Mouse (Mus musculus): ENCODE measurements around the gene Map4k1. TPM values are rescaled to one million over a fixed set of nuclear protein-coding genes. Genes with fewer than 3 reads are reported as not detected.
A peak's percentile ranks its signal among the peaks of the same experiment; 100 is the strongest.

Gene Map4k1
- polyA plus RNA-seq, 1 experiment from 2014 or later = 53.2 TPM

DNA sequence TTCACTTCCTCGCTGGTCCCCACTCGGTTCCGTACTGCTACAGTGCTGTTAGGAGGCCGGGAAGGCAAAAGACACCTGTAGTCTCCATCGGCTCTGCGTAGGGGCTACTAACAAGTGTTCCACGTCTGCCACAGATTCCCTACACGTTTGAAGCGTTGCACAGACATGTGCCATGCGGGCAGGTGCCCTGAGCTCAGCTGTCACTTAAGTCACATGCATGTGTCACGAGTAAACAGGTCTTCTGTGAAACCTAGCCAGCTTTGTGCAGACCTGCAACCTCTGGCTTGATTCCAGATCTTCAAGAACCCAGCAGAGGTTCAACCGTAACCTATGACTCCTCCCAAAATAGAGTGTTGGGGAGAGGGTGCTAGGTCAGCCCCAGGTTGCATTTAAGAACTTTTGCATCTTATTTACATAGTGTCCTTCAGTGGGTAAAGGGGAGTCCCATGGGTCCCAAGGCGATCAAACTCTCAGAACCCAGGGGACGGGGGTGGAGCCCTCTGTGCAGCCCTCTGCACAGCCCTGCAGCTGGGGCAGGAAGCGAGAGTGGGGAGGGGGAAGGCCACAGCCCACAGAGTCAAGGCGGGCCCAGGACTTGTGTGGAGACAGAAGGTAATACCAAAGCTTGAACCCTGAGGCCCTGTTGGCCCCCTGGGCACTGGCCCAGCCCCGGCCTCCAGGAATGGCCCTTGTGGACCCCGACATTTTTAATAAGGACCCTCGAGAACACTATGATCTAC lies 594 bp downstream of the Map4k1 start:
- ATAC-seq (replicated peaks; ENCODE audit: low FRiP score) (peak; percentile 62), DNase-seq (ENCODE audit: low spot score) (peak; percentile 69)
- Histone ChIP-seq H3K27ac (ENCODE audit: low read depth, low read length) (peak overlapping the region; percentile 95), H3K4me3 (ENCODE audit: low read depth, low read length) (peak overlapping the region; percentile 91), H3K4me2 (peak overlapping the region; percentile 97), H3K9ac (ENCODE audit: low read depth, low read length) (peak overlapping the region; percentile 82), H3K27me3 (replicated peaks; ENCODE audit: control insufficient read depth, insufficient read depth, low read length) (no peaks in the 10 kb centered on the region), H3K4me1 (replicated peaks; ENCODE audit: control insufficient read depth, insufficient read depth, low read length) (peaks cover 18% of the 10 kb centered on the region), H3K9me3 (ENCODE audit: control insufficient read depth, low read length) (no peaks in the 10 kb centered on the region), H3K36me3 (ENCODE audit: control insufficient read depth, insufficient read depth, low read length) (peaks cover 23% of the 10 kb centered on the region)
- 8% methylated on average over 19 of the region's 19 CpGs for WGBS

DNA sequence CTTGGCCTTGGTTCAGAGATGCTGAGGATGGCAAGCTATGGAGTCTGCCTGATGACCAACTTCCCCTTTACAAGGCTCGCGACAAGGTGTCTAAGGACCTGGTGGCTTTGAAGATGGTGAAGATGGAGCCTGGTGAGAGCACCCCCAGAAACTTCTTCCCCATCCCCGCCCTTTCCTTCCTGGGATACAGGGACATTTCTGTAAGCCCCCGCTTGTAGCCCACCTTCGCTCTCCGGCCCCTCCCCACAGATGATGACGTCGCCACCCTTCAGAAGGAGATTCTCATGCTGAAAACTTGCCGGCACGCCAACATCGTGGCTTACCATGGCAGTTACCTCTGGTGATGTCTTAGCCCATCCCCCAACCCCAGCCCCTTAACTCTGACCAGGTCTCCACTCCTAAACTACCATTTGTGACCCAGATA lies 1.3 kb downstream of the Map4k1 start:
- peaks cover 18% of the 10 kb centered on the region for H3K4me1 ChIP-seq (replicated peaks; ENCODE audit: control insufficient read depth, insufficient read depth, low read length)
- 42% methylated on average over 11 of the region's 11 CpGs for WGBS
- DNase-seq (ENCODE audit: low spot score) (no peak), ATAC-seq (replicated peaks; ENCODE audit: low FRiP score) (no peak)
- H3K9ac ChIP-seq (ENCODE audit: low read depth, low read length) = peak overlapping the region; percentile 82
- H3K4me3 ChIP-seq (ENCODE audit: low read depth, low read length) = peak overlapping the region; percentile 91
- peaks cover 15% of the 10 kb centered on the region for H3K36me3 ChIP-seq (ENCODE audit: control insufficient read depth, insufficient read depth, low read length)
- no peaks in the 10 kb centered on the region for H3K27me3 ChIP-seq (replicated peaks; ENCODE audit: control insufficient read depth, insufficient read depth, low read length)
- H3K27ac ChIP-seq (ENCODE audit: low read depth, low read length) = peak overlapping the region; percentile 95
- H3K9me3 ChIP-seq (ENCODE audit: control insufficient read depth, low read length) = no peaks in the 10 kb centered on the region
- peak overlapping the region; percentile 97 for H3K4me2 ChIP-seq

DNA sequence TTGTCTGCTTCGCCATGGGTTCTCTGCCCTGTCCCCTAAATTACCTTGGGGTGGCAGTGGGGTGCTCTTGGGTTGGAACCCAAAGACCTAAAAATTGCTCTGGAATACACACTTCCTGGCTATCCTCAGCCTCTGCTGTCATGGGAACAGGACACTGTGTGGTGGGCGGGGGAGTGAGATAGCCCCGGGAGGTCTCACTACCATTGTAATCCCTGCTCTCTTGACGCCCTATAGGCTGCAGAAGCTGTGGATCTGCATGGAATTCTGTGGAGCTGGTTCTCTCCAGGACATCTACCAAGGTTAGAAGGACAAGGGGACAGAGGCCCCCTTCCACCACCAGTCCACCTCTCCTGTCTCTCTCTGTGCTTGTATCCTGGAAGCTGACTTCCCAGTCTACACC lies 2.0 kb downstream of the Map4k1 start:
- no peaks in the 10 kb centered on the region for H3K9me3 ChIP-seq (ENCODE audit: control insufficient read depth, low read length)
- no peaks in the 10 kb centered on the region for H3K27me3 ChIP-seq (replicated peaks; ENCODE audit: control insufficient read depth, insufficient read depth, low read length)
- H3K9ac ChIP-seq (ENCODE audit: low read depth, low read length) = peak overlapping the region; percentile 82; the same call in 1 of the 2 replicates
- no peak overlapping the region for H3K27ac ChIP-seq (ENCODE audit: low read depth, low read length)
- DNase-seq (ENCODE audit: low spot score) = no peak
- H3K4me3 ChIP-seq (ENCODE audit: low read depth, low read length) = peak overlapping the region; percentile 91
- no peak for ATAC-seq (replicated peaks; ENCODE audit: low FRiP score)
- H3K4me2 ChIP-seq = peak overlapping the region; percentile 97
- H3K4me1 ChIP-seq (replicated peaks; ENCODE audit: control insufficient read depth, insufficient read depth, low read length) = peaks cover 18% of the 10 kb centered on the region
- H3K36me3 ChIP-seq (ENCODE audit: control insufficient read depth, insufficient read depth, low read length) = peaks cover 8% of the 10 kb centered on the region
- WGBS = 66% methylated on average over 4 of the region's 4 CpGs

DNA sequence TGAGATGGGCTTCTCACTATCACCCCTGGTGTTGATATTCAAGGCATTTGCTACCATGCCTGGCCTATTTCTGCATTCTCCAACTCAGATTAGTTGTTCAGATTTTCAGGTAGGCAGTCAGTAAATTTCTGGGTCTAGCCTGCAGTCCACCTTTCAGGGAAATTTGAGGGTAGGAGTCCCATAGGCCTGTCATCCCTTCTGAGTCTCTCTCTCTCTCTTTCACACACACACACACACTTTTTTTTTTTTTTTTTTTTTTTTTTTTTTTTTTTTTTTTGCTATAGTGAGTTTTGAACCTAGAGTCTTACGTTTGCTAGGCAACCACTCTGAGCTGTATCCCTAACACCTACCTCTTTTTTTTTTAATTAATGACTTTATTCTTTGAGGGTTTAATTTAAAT lies 2.6 kb downstream of the Map4k1 start:
- no peak overlapping the region for H3K27ac ChIP-seq (ENCODE audit: low read depth, low read length)
- DNase-seq (ENCODE audit: low spot score) = no peak
- no peaks in the 10 kb centered on the region for H3K27me3 ChIP-seq (replicated peaks; ENCODE audit: control insufficient read depth, insufficient read depth, low read length)
- ATAC-seq (replicated peaks; ENCODE audit: low FRiP score) = no peak
- peaks cover 18% of the 10 kb centered on the region for H3K4me1 ChIP-seq (replicated peaks; ENCODE audit: control insufficient read depth, insufficient read depth, low read length)
- H3K4me3 ChIP-seq (ENCODE audit: low read depth, low read length) = no peak overlapping the region
- H3K9me3 ChIP-seq (ENCODE audit: control insufficient read depth, low read length) = no peaks in the 10 kb centered on the region
- peaks cover 4% of the 10 kb centered on the region for H3K36me3 ChIP-seq (ENCODE audit: control insufficient read depth, insufficient read depth, low read length)
- WGBS = 96% methylated on average over 1 of the region's 1 CpGs
- H3K4me2 ChIP-seq = no peak overlapping the region
- no peak overlapping the region for H3K9ac ChIP-seq (ENCODE audit: low read depth, low read length)

DNA sequence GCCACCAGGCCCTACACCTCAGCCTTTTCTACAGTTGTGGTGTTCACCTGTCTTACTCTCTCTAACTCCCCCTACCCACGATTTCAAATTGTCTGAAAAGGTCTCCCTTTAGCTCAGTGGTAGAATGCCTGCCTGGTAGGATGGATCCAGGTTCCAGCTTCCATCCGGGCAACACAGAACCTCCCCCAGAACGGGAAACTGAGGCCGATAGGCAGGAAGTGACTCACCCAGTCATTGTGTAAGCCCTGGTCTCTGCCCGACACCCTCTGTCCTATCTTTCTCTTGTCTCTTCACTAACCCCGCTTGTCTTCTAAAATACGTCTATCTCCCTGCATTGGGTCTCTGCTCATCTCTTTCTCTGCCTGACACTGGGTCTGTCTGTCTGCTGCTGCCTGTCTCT lies 3.4 kb downstream of the Map4k1 start:
- Histone ChIP-seq H3K9ac (ENCODE audit: low read depth, low read length) (no peak overlapping the region), H3K4me3 (ENCODE audit: low read depth, low read length) (no peak overlapping the region), H3K27ac (ENCODE audit: low read depth, low read length) (no peak overlapping the region), H3K36me3 (ENCODE audit: control insufficient read depth, insufficient read depth, low read length) (peaks cover 2% of the 10 kb centered on the region), H3K4me1 (replicated peaks; ENCODE audit: control insufficient read depth, insufficient read depth, low read length) (peaks cover 18% of the 10 kb centered on the region), H3K9me3 (ENCODE audit: control insufficient read depth, low read length) (no peaks in the 10 kb centered on the region), H3K4me2 (peak overlapping the region; percentile 13; the same call in 1 of the 2 replicates), H3K27me3 (replicated peaks; ENCODE audit: control insufficient read depth, insufficient read depth, low read length) (no peaks in the 10 kb centered on the region)
- WGBS = 57% methylated on average over 7 of the region's 7 CpGs
- DNase-seq (ENCODE audit: low spot score) (no peak), ATAC-seq (replicated peaks; ENCODE audit: low FRiP score) (no peak)

DNA sequence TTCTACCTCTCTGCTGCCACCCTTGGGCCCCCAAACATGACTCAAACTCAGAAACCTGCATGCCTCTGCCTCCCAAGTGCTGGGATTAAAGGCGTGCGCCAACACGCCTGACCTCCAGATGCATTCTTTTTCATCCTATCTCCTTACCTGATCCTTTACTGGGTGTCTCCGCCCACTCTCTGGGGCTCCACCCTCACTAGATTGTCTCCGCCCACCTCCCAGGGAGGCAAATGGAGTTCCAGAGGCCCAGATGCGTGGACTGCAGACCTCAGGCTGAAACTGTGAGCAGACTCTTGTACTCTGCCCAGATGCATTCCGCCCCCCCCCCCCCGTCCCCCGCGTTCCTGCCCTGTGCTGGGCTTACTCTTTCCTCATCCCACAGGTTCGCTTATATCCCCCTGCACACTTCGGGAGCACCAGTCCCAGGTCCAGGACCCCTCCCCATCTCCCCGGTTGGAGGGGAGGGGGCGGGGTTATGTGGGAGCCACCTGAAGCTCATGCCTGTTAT lies 9.0 kb downstream of the Map4k1 start:
- H3K9me3 ChIP-seq (ENCODE audit: control insufficient read depth, low read length) = no peaks in the 10 kb centered on the region
- WGBS = 54% methylated on average over 14 of the region's 14 CpGs
- H3K4me1 ChIP-seq (replicated peaks; ENCODE audit: control insufficient read depth, insufficient read depth, low read length) = no peaks in the 10 kb centered on the region
- no peaks in the 10 kb centered on the region for H3K27me3 ChIP-seq (replicated peaks; ENCODE audit: control insufficient read depth, insufficient read depth, low read length)
- H3K36me3 ChIP-seq (ENCODE audit: control insufficient read depth, insufficient read depth, low read length) = no peaks in the 10 kb centered on the region; the same call in 1 of the 2 replicates
- no peak overlapping the region for H3K4me2 ChIP-seq
- H3K27ac ChIP-seq (ENCODE audit: low read depth, low read length) = no peak overlapping the region
- no peak overlapping the region for H3K4me3 ChIP-seq (ENCODE audit: low read depth, low read length)
- ATAC-seq (replicated peaks; ENCODE audit: low FRiP score) (peak; percentile 47), DNase-seq (ENCODE audit: low spot score) (no peak)
- no peak overlapping the region for H3K9ac ChIP-seq (ENCODE audit: low read depth, low read length)

DNA sequence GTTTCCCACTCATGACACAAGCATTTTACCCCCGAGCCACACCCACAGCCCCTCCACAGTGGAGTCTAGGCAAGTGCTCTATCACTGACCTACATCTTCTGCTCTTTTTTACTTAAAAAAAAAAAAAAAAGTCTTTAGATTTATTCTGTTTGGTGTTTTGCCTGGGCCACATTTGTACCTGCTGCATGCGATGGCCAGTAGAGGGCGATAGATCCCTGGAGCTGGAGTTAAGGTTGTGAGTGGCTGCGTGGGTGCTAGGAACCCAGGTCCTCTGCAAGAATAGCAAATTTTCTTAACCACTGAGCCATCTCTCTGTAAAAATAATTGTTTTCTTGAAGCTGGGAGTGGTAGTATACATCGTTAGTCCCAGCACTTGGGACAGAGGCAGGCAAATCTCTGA lies 9.8 kb downstream of the Map4k1 start:
- ATAC-seq (replicated peaks; ENCODE audit: low FRiP score) (no peak), DNase-seq (ENCODE audit: low spot score) (no peak)
- Histone ChIP-seq H3K4me2 (no peak overlapping the region), H3K27me3 (replicated peaks; ENCODE audit: control insufficient read depth, insufficient read depth, low read length) (no peaks in the 10 kb centered on the region), H3K27ac (ENCODE audit: low read depth, low read length) (no peak overlapping the region), H3K4me3 (ENCODE audit: low read depth, low read length) (no peak overlapping the region), H3K4me1 (replicated peaks; ENCODE audit: control insufficient read depth, insufficient read depth, low read length) (no peaks in the 10 kb centered on the region), H3K36me3 (ENCODE audit: control insufficient read depth, insufficient read depth, low read length) (no peaks in the 10 kb centered on the region; the same call in 1 of the 2 replicates), H3K9me3 (ENCODE audit: control insufficient read depth, low read length) (no peaks in the 10 kb centered on the region), H3K9ac (ENCODE audit: low read depth, low read length) (no peak overlapping the region)
- 71% methylated on average over 5 of the region's 5 CpGs for WGBS

DNA sequence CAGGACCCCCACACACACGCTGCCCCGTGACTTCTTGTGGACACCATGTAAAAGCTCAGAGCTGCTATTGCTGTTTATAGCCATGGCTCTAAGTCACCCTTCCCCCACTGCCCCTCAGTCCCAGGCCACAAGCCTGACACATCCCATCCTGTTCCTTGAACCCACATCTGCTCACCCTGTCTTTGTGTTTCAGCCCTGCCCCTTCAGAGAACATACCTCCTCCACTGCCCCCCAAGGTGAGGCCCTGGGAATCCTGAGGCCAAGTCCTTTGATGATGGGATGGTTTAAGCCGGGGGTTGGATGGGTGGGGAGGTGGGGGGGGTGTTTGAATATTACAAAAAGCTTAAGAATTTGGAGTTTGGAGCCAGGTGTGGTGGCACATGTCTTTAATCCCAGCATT lies 11.1 kb downstream of the Map4k1 start:
- Histone ChIP-seq H3K4me1 (replicated peaks; ENCODE audit: control insufficient read depth, insufficient read depth, low read length) (no peaks in the 10 kb centered on the region), H3K9me3 (ENCODE audit: control insufficient read depth, low read length) (no peaks in the 10 kb centered on the region), H3K9ac (ENCODE audit: low read depth, low read length) (no peak overlapping the region), H3K4me2 (no peak overlapping the region), H3K27me3 (replicated peaks; ENCODE audit: control insufficient read depth, insufficient read depth, low read length) (no peaks in the 10 kb centered on the region), H3K27ac (ENCODE audit: low read depth, low read length) (no peak overlapping the region), H3K36me3 (ENCODE audit: control insufficient read depth, insufficient read depth, low read length) (no peaks in the 10 kb centered on the region; the same call in 1 of the 2 replicates), H3K4me3 (ENCODE audit: low read depth, low read length) (no peak overlapping the region)
- no peak for DNase-seq (ENCODE audit: low spot score)
- 90% methylated on average over 3 of the region's 3 CpGs for WGBS
- ATAC-seq (replicated peaks; ENCODE audit: low FRiP score) = no peak

DNA sequence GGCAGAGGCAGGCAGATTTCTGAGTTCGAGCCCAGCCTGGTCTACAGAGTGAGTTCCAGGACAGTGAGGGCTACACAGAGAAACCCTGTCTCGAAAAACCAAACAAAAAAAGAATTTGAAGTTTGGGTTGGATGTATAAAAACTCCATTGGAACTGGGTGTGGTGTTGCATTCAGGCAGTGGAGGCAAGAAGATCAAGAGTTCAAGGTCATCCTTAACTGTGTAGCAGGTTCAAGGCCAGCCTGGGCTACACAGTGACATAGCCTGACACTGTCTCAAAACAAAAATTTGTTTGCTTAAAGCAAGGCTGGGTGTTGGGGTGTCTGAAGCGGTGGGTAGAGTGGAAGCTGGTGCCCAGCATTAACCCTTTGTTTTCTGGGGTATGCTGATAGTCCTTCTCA lies 11.6 kb downstream of the Map4k1 start:
- Histone ChIP-seq H3K36me3 (ENCODE audit: control insufficient read depth, insufficient read depth, low read length) (no peaks in the 10 kb centered on the region; the same call in 1 of the 2 replicates), H3K9me3 (ENCODE audit: control insufficient read depth, low read length) (no peaks in the 10 kb centered on the region), H3K9ac (ENCODE audit: low read depth, low read length) (no peak overlapping the region), H3K4me1 (replicated peaks; ENCODE audit: control insufficient read depth, insufficient read depth, low read length) (no peaks in the 10 kb centered on the region), H3K4me2 (no peak overlapping the region), H3K27ac (ENCODE audit: low read depth, low read length) (no peak overlapping the region), H3K27me3 (replicated peaks; ENCODE audit: control insufficient read depth, insufficient read depth, low read length) (no peaks in the 10 kb centered on the region), H3K4me3 (ENCODE audit: low read depth, low read length) (no peak overlapping the region)
- 78% methylated on average over 3 of the region's 3 CpGs for WGBS
- DNase-seq (ENCODE audit: low spot score) = no peak
- no peak for ATAC-seq (replicated peaks; ENCODE audit: low FRiP score)
